Mouse (Mus musculus) thymus, postnatal 25 days (tissue): ENCODE results near the gene Dlk1.
"Not testable (repeated sequence)": the region's sequence is repeated elsewhere in the genome, so short reads cannot be mapped to it uniquely, and the experiment has no call there.

Experiments used
- DNase-seq: peaks from one replicate; pipeline ENCODE4 v3.0.0; 2022

The Dlk1 gene

GRCm38 (mm10) chr12:109475501-109475900 is 22.9 kb downstream of the Dlk1 start:
- DNase-seq: no peak

GRCm38 (mm10) chr12:109486525-109486924 is 33.9 kb downstream of the Dlk1 start:
- DNase-seq: not testable (repeated sequence)

GRCm38 (mm10) chr12:109491701-109492100 is 39.1 kb downstream of the Dlk1 start:
- no peak for DNase-seq

- no peak for DNase-seq
Observed at GRCm38 (mm10) chr12:109493381-109493780, 40.8 kb downstream of the Dlk1 start.

- no peak for DNase-seq
Observed at GRCm38 (mm10) chr12:109495016-109495644, 42.5 kb downstream of the Dlk1 start.

GRCm38 (mm10) chr12:109496397-109496796 is 43.8 kb downstream of the Dlk1 start:
- no peak for DNase-seq

GRCm38 (mm10) chr12:109500992-109501391 is 48.4 kb downstream of the Dlk1 start:
- no peak for DNase-seq

- DNase-seq: no peak
Observed at GRCm38 (mm10) chr12:109502360-109503040, 49.9 kb downstream of the Dlk1 start.

GRCm38 (mm10) chr12:109507693-109508092 is 55.1 kb downstream of the Dlk1 start:
- no peak for DNase-seq

GRCm38 (mm10) chr12:109508495-109509454 is 56.2 kb downstream of the Dlk1 start:
- DNase-seq: no peak

GRCm38 (mm10) chr12:109509531-109510137 is 57.0 kb downstream of the Dlk1 start:
- no peak for DNase-seq

- DNase-seq: no peak
Observed at GRCm38 (mm10) chr12:109510247-109510646, 57.6 kb downstream of the Dlk1 start.

- DNase-seq: no peak
Observed at GRCm38 (mm10) chr12:109511456-109511855, 58.8 kb downstream of the Dlk1 start.

GRCm38 (mm10) chr12:109512151-109512907 is 59.7 kb downstream of the Dlk1 start:
- DNase-seq: no peak
